Mouse (Mus musculus) brain, embryonic 14.5 days (tissue): ENCODE measurements around the gene Itih3.

Experiments
- CTCF ChIP-seq: fragments of 200-500 bp; IDR thresholded peaks from 2 replicates; pipeline ENCODE4 v1.5.1; 2012; ENCODE audit warnings: inconsistent platforms, mild to moderate bottlenecking, moderate library complexity, borderline replicate concordance; ENCODE audit not compliant: insufficient read depth, insufficient read length; ENCODE audit errors: extremely low read depth
- POLR2A ChIP-seq: fragments of 200-500 bp; IDR thresholded peaks from 2 replicates; pipeline ENCODE4 v1.6.1; 2012; ENCODE audit warnings: mild to moderate bottlenecking, inconsistent platforms, borderline replicate concordance; ENCODE audit not compliant: poor library complexity, insufficient read depth, insufficient read length, severe bottlenecking; ENCODE audit errors: extremely low read depth

GRCm38 (mm10) chr14:30902628-30903027 is 20.9 kb downstream of the Itih3 start:
- TF ChIP-seq CTCF (no peak), POLR2A (no peak)
